Mouse (Mus musculus) heart, postnatal 14 days (tissue): ENCODE results near the gene Gm20767. TPM values are rescaled to one million over a fixed set of nuclear protein-coding genes. Genes with fewer than 3 reads are reported as not detected.
"Not testable (repeated sequence)": the region's sequence is repeated elsewhere in the genome, so short reads cannot be mapped to it uniquely, and the experiment has no call there.

Source experiments
- DNase-seq, 2 experiments: peaks; one replicate each; pipeline ENCODE4 v3.0.0; 2021 to 2022
- intact Hi-C: fragments of 180-260 bp; cut with DNase I; formaldehyde crosslinking; loops from one replicate; pipeline ENCODE4 v1.15.1; 2025
- long read RNA-seq, 2 experiments: library from polyadenylated mRNA; stranded (forward); transcript quantifications; one replicate each; pipeline ENCODE4 v2.0.0; 2021
- total RNA-seq, 2 experiments: library from RNA; stranded (reverse); gene quantifications; 2 replicates each; pipeline ENCODE4 v1.2.3; 2021

The Gm20767 gene
- total RNA-seq: not detected
- long read RNA-seq, experiment 1: 0 reads
- long read RNA-seq, experiment 2: 0 reads

GRCm38 (mm10) chr13:120139946-120140345 is at the start of gene Gm20767:
Gene Gm20767, plus strand, starts transcription at chr13:120140246.
- intact Hi-C loops: not testable (repeated sequence)

GRCm38 (mm10) chr13:120092950-120093349 is 47.1 kb upstream of the Gm20767 start:
- intact Hi-C loops, DNase-seq: not testable (repeated sequence)

More at GRCm38 (mm10) chr13:120139946-120140345, at the start of gene Gm20767:
- DNase-seq: not testable (repeated sequence)

GRCm38 (mm10) chr13:120096241-120096937 is 43.7 kb upstream of the Gm20767 start:
- intact Hi-C loops, DNase-seq: not testable (repeated sequence)

GRCm38 (mm10) chr13:120096938-120097256 is 43.1 kb upstream of the Gm20767 start:
- DNase-seq, intact Hi-C loops: not testable (repeated sequence)

- intact Hi-C loops, DNase-seq: not testable (repeated sequence)
These were observed 40.7 kb upstream of the Gm20767 start for GRCm38 (mm10) chr13:120099327-120099726.

GRCm38 (mm10) chr13:120106504-120106903 is 33.5 kb upstream of the Gm20767 start:
- DNase-seq, intact Hi-C loops: not testable (repeated sequence)

GRCm38 (mm10) chr13:120107000-120107399 is 33.0 kb upstream of the Gm20767 start:
- intact Hi-C loops, DNase-seq: not testable (repeated sequence)

GRCm38 (mm10) chr13:120142348-120142747 is 2.3 kb downstream of the Gm20767 start:
- intact Hi-C loops: not testable (repeated sequence)

GRCm38 (mm10) chr13:120149660-120150407 is 9.8 kb downstream of the Gm20767 start:
- intact Hi-C loops, DNase-seq: not testable (repeated sequence)

More at GRCm38 (mm10) chr13:120142348-120142747, 2.3 kb downstream of the Gm20767 start:
- DNase-seq: not testable (repeated sequence)

- intact Hi-C loops, DNase-seq: not testable (repeated sequence)
These were observed 10.5 kb downstream of the Gm20767 start for GRCm38 (mm10) chr13:120150589-120150988.

- DNase-seq, intact Hi-C loops: not testable (repeated sequence)
These were observed 28.3 kb downstream of the Gm20767 start for GRCm38 (mm10) chr13:120168301-120168700.

- DNase-seq, intact Hi-C loops: not testable (repeated sequence)
These were observed 32.1 kb downstream of the Gm20767 start, which contains the start of gene Gm21818 for GRCm38 (mm10) chr13:120172133-120172532. Gene Gm21818, plus strand, starts transcription at chr13:120172433.

- DNase-seq, intact Hi-C loops: not testable (repeated sequence)
These were observed 56.3 kb downstream of the Gm20767 start for GRCm38 (mm10) chr13:120196189-120196821.

Other genes starting within 250 kb of the Gm20767 start
- gene Tcstv1, start 245.5 kb upstream of the Gm20767 start, total RNA-seq: not detected
- not detected for gene Gm21761, start 211.0 kb upstream of the Gm20767 start, total RNA-seq
- gene B020031M17Rik, start 189.4 kb upstream of the Gm20767 start, total RNA-seq: not detected
- not detected for gene Gm36079, start 113.2 kb upstream of the Gm20767 start, total RNA-seq
- gene Gm21188, start 88.1 kb upstream of the Gm20767 start, total RNA-seq: under 1 TPM in 1 of 2 experiments, not detected in 1; 0.15 TPM
- not detected for gene Gm21818, start 32.2 kb downstream of the Gm20767 start, total RNA-seq
- gene Gm21762, start 75.7 kb downstream of the Gm20767 start, total RNA-seq: not detected
- gene Gm21731, start 98.9 kb downstream of the Gm20767 start, total RNA-seq: not detected
- gene AF067061, start 122.9 kb downstream of the Gm20767 start, total RNA-seq: not detected
- not detected for gene BC147527, start 160.1 kb downstream of the Gm20767 start, total RNA-seq
- gene Tcstv3, start 176.6 kb downstream of the Gm20767 start, total RNA-seq: not detected